ENCODE assay signal across 11 mouse cellular contexts in genomic region chr12:75449475-75449966, GRCm38 (mm10). TPM values are rescaled to one million over a fixed set of nuclear protein-coding genes. Genes with fewer than 3 reads are reported as not detected.
DNase-seq lines count a peak whose midpoint lies in the region; ATAC-seq and TF ChIP-seq lines count a peak whose summit lies in the region.
"Had no signal": no experiment of that assay in that cellular context is flagged by ENCODE, and none has a peak within 500 bp of the region (broad histone marks: within the 10 kb centered on the region; RNA-seq: fewer than 3 reads in every experiment).

No protein-coding gene starts in this region.

- 65% methylated on average over 6 of the region's 6 CpGs for WGBS in hindbrain, postnatal 0 days
- 69% methylated on average over 6 of the region's 6 CpGs for WGBS in hindbrain, embryonic 14.5 days

- H3K27me3 ChIP-seq in hindbrain, postnatal 0 days (ENCODE audit: insufficient read depth, low read length): no peaks in the 10 kb centered on the region
- H3K27me3 ChIP-seq in hindbrain, embryonic 14.5 days (ENCODE audit: control insufficient read depth, insufficient read depth, low read length): no peaks in the 10 kb centered on the region
- H3K27me3 ChIP-seq: liver, embryonic 13.5 days had no signal

- TF ChIP-seq POLR2A in bone marrow macrophage, adult 2 months (IDR thresholded peaks at IDR 0.05; ENCODE audit: borderline replicate concordance, low read depth, low read length): no peak

- intact Hi-C loops in left cerebral cortex, postnatal 25 days (cut with DNase I): no loop called here

- H3K36me3 ChIP-seq in hindbrain, postnatal 0 days (ENCODE audit: insufficient read depth, low read length): peaks cover 12% of the 10 kb centered on the region
- peaks cover 41% of the 10 kb centered on the region for H3K36me3 ChIP-seq in hindbrain, embryonic 14.5 days (replicated peaks; ENCODE audit: control insufficient read depth, insufficient read depth)

- no peak overlapping the region for H3K27ac ChIP-seq in hindbrain, postnatal 0 days
- H3K27ac ChIP-seq in hindbrain, embryonic 14.5 days: no peak overlapping the region
- peak overlapping the region; percentile 74 for H3K27ac ChIP-seq in bone marrow macrophage, adult 2 months (ENCODE audit: insufficient read depth, low read depth, low read length)
- H3K27ac ChIP-seq: liver, embryonic 13.5 days had no signal

- no peak overlapping the region for H3K9ac ChIP-seq in hindbrain, postnatal 0 days (replicated peaks; ENCODE audit: low read length)
- H3K9ac ChIP-seq in hindbrain, embryonic 14.5 days: no peak overlapping the region
- H3K9ac ChIP-seq: liver, embryonic 13.5 days had no signal

- TF ChIP-seq CTCF in hindbrain, postnatal 0 days (IDR thresholded peaks at IDR 0.05; ENCODE audit: low read depth): peak; percentile 69
- TF ChIP-seq CTCF in bone marrow macrophage, adult 2 months (IDR thresholded peaks at IDR 0.05; ENCODE audit: low read depth, low read length): no peak

- ATAC-seq in hindbrain, postnatal 0 days: 0 out of 2 replicates have a peak, but pooled peaks have one; percentile 59
- ATAC-seq in hindbrain, embryonic 14.5 days (ENCODE audit: low FRiP score): no peak
- peak; percentile 69 for ATAC-seq in CD4-positive, CD25-positive, alpha-beta regulatory T cell, adult 4 months

- DNase-seq in hindbrain, postnatal 0 days (ENCODE audit: low spot score): peak; percentile 49
- no peak for DNase-seq in hindbrain, embryonic 14.5 days (ENCODE audit: low spot score)
- DNase-seq in lung, postnatal 4 days: peak; percentile 41 to 43
- no peak for DNase-seq in left cerebral cortex, postnatal 25 days (ENCODE audit: low spot score in 2 of 2)
- no peak for DNase-seq in spleen, adult 18-20 months
- no peak for DNase-seq in adrenal gland, postnatal 4 days (ENCODE audit: low spot score in 2 of 2)
- DNase-seq: liver, embryonic 13.5 days had no signal

- H3K9me3 ChIP-seq in hindbrain, postnatal 0 days (ENCODE audit: low read length): no peaks in the 10 kb centered on the region
- H3K9me3 ChIP-seq in hindbrain, embryonic 14.5 days (ENCODE audit: control insufficient read depth, low read length): no peaks in the 10 kb centered on the region
- H3K9me3 ChIP-seq: liver, embryonic 13.5 days had no signal

- H3K4me3 ChIP-seq in hindbrain, postnatal 0 days (ENCODE audit: low read length): no peak overlapping the region
- no peak overlapping the region for H3K4me3 ChIP-seq in hindbrain, embryonic 14.5 days (replicated peaks; ENCODE audit: low read length)
- H3K4me3 ChIP-seq in bone marrow macrophage, adult 2 months (ENCODE audit: insufficient read depth, low read length): peak overlapping the region; percentile 60
- H3K4me3 ChIP-seq: liver, embryonic 13.5 days had no signal

- no peaks in the 10 kb centered on the region for H3K4me1 ChIP-seq in hindbrain, postnatal 0 days (ENCODE audit: insufficient read depth, low read length)
- no peaks in the 10 kb centered on the region for H3K4me1 ChIP-seq in hindbrain, embryonic 14.5 days (replicated peaks; ENCODE audit: control insufficient read depth, insufficient read depth, low read length)
- peaks cover 46% of the 10 kb centered on the region for H3K4me1 ChIP-seq in bone marrow macrophage, adult 2 months (ENCODE audit: control insufficient read depth, insufficient read depth, low read length)

- no peak overlapping the region for H3K4me2 ChIP-seq in hindbrain, postnatal 0 days (ENCODE audit: low read depth, low read length)
- H3K4me2 ChIP-seq in hindbrain, embryonic 14.5 days (replicated peaks): no peak overlapping the region
- H3K4me2 ChIP-seq: liver, embryonic 13.5 days had no signal

RNA-seq across cellular contexts. Expression of gene Gphb5, which starts 32.9 kb away (rescaled TPM):
- not detected in 2 replicates for total RNA-seq in hindbrain, postnatal 0 days (2014; rRNA removed)
- polyA plus RNA-seq in hindbrain, postnatal 0 days (2015; fragmentation: Nextera tagmentation; extraction: Ambion mirVana): not detected in 2 replicates
- polyA plus RNA-seq in hindbrain, embryonic 14.5 days (2014; fragmentation: Nextera tagmentation; extraction: Ambion mirVana): not detected in 2 replicates
- under 1 TPM in 1 of 2 experiments, not detected in 1; 0.20 TPM for polyA plus RNA-seq in CD4-positive, CD25-positive, alpha-beta regulatory T cell, adult 4 months (2017; shearing (Covaris generic))
- polyA plus RNA-seq in bone marrow macrophage, adult 2 months (2012; ENCODE audit: insufficient read depth, insufficient read length, missing spikeins): not detected in 2 replicates
- not detected for total RNA-seq in left cerebral cortex, postnatal 25 days (2021)
- total RNA-seq in adrenal gland, postnatal 4 days (2021): not detected
- polyA plus RNA-seq: embryonic facial prominence, embryonic 11.5 days; hindbrain, embryonic 11.5 days; liver, embryonic 13.5 days had no signal

Comparison
In these comparisons a context has a peak if more than half of its experiments do, and no peak if none do; other contexts are left out.
1. DNase-seq: peak in hindbrain, postnatal 0 days (single experiment) and lung, postnatal 4 days (2 of 2); none in hindbrain, embryonic 14.5 days (single experiment), left cerebral cortex, postnatal 25 days (0 of 2), spleen, adult 18-20 months (0 of 2) and adrenal gland, postnatal 4 days (0 of 2).